Mouse (Mus musculus): ENCODE results near the gene Glyr1. TPM values are rescaled to one million over a fixed set of nuclear protein-coding genes. Genes with fewer than 3 reads are reported as not detected.

Glyr1 gene
- polyA plus RNA-seq, 1 experiment from 2014 or later = 67.7 TPM

DNA sequence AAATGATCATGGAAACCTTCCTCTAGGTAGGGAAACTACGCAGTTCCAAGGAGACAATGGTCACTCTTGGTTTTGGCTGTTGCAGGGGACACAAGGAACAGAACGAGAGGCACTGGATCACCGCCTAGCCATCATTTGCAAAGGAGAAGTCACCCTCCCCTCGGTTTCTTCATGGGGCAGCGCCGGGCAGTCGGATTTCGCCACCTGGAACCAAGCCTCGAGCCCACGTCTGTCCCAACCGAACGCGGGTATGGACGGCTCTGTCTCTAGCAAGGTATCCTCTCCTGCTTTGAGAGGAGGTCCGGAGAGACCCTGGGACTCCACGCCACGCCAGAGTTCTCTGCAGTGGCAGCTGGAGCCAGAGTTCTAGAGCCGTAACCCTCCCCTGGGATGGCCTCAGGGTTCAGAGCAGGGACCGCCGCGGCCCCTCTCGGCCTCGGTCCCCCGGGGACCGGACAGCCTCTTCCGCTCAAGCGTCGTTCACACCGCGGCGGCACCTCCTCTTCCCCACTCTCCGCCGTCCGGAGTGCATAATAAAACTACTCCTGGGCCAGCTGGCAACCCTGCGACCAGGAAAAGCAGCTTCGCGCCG, 385 bp downstream of the Glyr1 start:
- no peaks in the 10 kb centered on the region for H3K9me3 ChIP-seq (replicated peaks)
- peak overlapping the region; percentile 95 for H3K9ac ChIP-seq
- H3K4me2 ChIP-seq = peak overlapping the region; percentile 84
- H3K4me1 ChIP-seq = peaks cover 36% of the 10 kb centered on the region
- peak overlapping the region; percentile 99 for H3K4me3 ChIP-seq
- peak overlapping the region; percentile 86 for H3K27ac ChIP-seq
- no peaks in the 10 kb centered on the region for H3K27me3 ChIP-seq (replicated peaks)
- under 1% methylated on average over 38 of the region's 38 CpGs for WGBS (ENCODE audit: insufficient replicate concordance)
- ATAC-seq = peak; percentile 53
- H3K36me3 ChIP-seq = peaks cover 52% of the 10 kb centered on the region

DNA sequence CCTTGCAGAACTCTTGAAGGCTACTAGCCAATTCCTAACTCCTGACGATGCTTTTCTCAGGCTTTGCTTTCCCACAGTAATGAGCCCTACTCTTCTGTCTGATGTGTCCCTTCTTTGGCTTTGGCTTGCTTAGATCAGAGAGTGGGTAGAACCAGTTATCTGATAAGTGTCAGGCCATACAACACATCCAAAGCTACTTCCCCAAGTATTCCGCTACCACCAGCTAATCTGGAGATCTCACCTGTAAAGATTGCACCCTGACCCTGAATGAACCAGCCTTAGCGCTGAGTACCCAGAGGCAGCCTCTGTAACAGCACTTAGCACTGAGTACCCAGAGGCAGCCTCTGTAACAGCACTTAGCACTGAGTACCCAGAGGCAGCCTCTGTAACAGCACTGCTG, 4.3 kb downstream of the Glyr1 start:
- 90% methylated on average over 3 of the region's 3 CpGs for WGBS (ENCODE audit: insufficient replicate concordance)

DNA sequence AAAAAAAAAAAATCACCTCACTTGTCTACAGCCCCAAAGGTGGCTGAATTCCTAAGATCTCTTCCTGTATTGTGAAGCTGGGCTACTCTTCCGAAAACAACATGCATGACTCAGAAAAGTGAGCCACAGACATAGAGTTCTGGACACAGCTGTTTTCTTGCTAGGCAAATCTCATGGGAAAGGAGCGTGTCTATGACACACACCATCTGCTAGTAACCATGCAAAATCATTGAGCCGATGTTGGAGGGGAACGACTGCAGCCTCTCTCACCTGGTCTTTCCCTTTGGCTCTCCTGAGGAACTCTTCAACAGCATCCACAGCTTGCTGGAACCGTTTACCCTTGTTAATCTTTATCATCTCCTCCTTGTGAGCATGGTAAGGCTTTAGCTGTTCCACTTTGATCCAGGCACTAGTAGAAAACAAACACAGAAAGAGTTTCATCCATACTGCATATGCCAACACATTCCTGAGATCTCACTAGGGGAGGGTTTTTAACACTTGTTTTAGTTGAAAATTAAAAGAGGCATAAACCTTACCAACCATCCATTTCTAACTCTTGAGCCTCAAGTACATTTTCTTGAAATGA, 12.9 kb downstream of the Glyr1 start:
- ATAC-seq = no peak
- H3K4me2 ChIP-seq = no peak overlapping the region
- peaks cover 99% of the 10 kb centered on the region for H3K36me3 ChIP-seq
- H3K9ac ChIP-seq = no peak overlapping the region
- H3K9me3 ChIP-seq (replicated peaks) = no peaks in the 10 kb centered on the region
- no peak overlapping the region for H3K27ac ChIP-seq
- 85% methylated on average over 5 of the region's 5 CpGs for WGBS (ENCODE audit: insufficient replicate concordance)
- H3K27me3 ChIP-seq (replicated peaks) = no peaks in the 10 kb centered on the region
- no peak overlapping the region for H3K4me3 ChIP-seq
- H3K4me1 ChIP-seq = no peaks in the 10 kb centered on the region

More for the DNA sequence above, 4.3 kb downstream of the Glyr1 start:
- Histone ChIP-seq H3K4me2 (no peak overlapping the region), H3K9ac (no peak overlapping the region), H3K4me3 (no peak overlapping the region), H3K27me3 (replicated peaks) (no peaks in the 10 kb centered on the region), H3K4me1 (peaks cover 19% of the 10 kb centered on the region), H3K9me3 (replicated peaks) (no peaks in the 10 kb centered on the region), H3K27ac (no peak overlapping the region), H3K36me3 (peaks cover 75% of the 10 kb centered on the region)
- ATAC-seq = no peak

DNA sequence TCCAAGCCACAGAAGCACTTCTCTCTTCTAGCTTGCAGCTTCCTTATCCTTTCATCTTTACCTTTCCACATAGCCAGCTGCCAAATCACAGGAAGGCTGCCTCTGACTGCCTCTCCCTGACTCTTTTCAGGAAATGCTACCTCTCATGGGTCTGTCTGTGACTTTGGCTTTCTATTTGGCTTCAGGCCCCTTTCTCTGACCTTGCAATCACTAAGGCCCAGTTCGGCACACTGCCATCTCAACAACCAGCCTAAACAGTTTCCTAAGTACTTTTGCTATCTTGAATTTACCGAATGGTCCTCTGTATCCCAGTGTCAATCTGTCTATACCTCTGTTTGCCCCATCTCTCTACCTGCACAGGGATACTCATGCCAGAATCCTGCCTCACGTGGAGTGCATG, 14.1 kb downstream of the Glyr1 start:
- 84% methylated on average over 3 of the region's 3 CpGs for WGBS (ENCODE audit: insufficient replicate concordance)
- no peak overlapping the region for H3K27ac ChIP-seq
- H3K9ac ChIP-seq = no peak overlapping the region
- no peak overlapping the region for H3K4me2 ChIP-seq
- peaks cover 99% of the 10 kb centered on the region for H3K36me3 ChIP-seq
- H3K27me3 ChIP-seq (replicated peaks) = no peaks in the 10 kb centered on the region
- no peaks in the 10 kb centered on the region for H3K9me3 ChIP-seq (replicated peaks)
- ATAC-seq = no peak
- no peak overlapping the region for H3K4me3 ChIP-seq
- H3K4me1 ChIP-seq = no peaks in the 10 kb centered on the region

DNA sequence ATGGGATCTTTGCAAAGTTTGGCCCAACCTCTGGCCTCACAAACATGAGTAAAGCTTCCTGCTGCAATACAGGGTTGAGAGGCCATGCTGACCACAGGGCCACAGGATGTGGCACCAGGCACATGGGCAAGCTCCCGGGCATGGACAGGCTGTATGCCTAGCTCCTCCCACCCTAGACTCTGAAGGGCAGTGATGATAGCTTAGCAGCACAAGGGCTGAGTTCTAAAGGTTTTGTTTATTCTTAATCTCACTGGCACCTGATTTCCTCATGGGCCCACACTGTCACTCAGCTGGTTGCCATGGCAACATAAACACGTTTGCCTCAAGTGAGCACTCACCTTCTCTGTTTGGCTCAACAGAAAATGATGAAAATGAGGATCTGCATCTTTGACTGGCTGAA, 19.8 kb downstream of the Glyr1 start:
- no peak overlapping the region for H3K27ac ChIP-seq
- ATAC-seq = no peak

DNA sequence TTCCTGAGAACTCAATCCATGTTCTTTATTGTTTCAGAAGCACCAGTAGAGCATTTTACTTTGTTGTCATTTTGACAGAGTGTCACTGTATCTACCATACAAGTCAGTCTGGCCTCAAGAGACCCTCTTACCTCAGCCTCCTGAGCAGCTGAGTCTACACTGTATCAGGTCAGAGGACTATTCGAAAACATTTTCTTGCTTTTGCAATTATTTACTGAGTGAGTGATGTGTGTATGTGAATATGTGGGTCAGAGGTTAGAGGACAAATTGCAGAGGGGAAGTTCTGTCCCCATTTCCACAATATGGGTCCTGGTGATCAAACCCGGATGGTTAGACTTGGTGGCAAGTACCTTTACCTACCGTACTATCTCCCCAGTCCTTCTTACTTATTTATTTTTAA, 25.6 kb downstream of the Glyr1 start:
- H3K27ac ChIP-seq = no peak overlapping the region
- ATAC-seq = no peak

More for the DNA sequence above, 19.8 kb downstream of the Glyr1 start:
- Histone ChIP-seq H3K4me1 (no peaks in the 10 kb centered on the region), H3K9ac (no peak overlapping the region), H3K9me3 (replicated peaks) (no peaks in the 10 kb centered on the region), H3K36me3 (peaks cover 99% of the 10 kb centered on the region), H3K4me2 (no peak overlapping the region), H3K27me3 (replicated peaks) (no peaks in the 10 kb centered on the region), H3K4me3 (no peak overlapping the region)
- 52% methylated on average over 2 of the region's 2 CpGs for WGBS (ENCODE audit: insufficient replicate concordance)

DNA sequence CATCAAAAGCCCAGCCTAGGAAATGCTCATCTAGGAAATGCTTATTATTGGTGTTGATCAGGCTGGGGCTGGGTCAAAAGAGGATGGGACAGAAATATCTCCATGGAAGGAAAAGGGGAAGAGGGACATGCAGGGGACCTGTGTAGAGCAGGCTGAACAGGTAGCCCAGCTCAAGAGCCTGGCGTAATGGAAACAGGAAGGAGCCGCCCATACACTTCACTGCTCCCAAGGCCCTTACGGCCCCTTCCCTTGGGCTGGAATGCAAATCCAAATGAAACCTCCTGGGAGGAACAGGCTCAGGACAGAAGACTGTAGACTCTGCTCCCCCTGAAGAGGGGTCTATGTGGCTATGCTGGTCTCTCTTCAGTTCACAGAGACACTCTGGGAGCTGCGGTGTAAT, 35.1 kb downstream of the Glyr1 start:
- peaks cover 39% of the 10 kb centered on the region for H3K4me1 ChIP-seq
- peak overlapping the region; percentile 36; the same call in 1 of the 2 replicates for H3K27ac ChIP-seq
- WGBS (ENCODE audit: insufficient replicate concordance) = 84% methylated on average over 4 of the region's 4 CpGs
- H3K4me3 ChIP-seq = no peak overlapping the region
- no peak overlapping the region for H3K4me2 ChIP-seq
- no peak overlapping the region for H3K9ac ChIP-seq
- no peaks in the 10 kb centered on the region for H3K9me3 ChIP-seq (replicated peaks)
- H3K36me3 ChIP-seq = peaks cover 62% of the 10 kb centered on the region
- peaks cover 13% of the 10 kb centered on the region; the same call in 1 of the 2 replicates for H3K27me3 ChIP-seq (replicated peaks)
- no peak for ATAC-seq

More for the DNA sequence above, 25.6 kb downstream of the Glyr1 start:
- Histone ChIP-seq H3K4me2 (no peak overlapping the region), H3K27me3 (replicated peaks) (no peaks in the 10 kb centered on the region), H3K9ac (no peak overlapping the region), H3K4me3 (no peak overlapping the region), H3K4me1 (no peaks in the 10 kb centered on the region), H3K9me3 (replicated peaks) (no peaks in the 10 kb centered on the region), H3K36me3 (peaks cover 98% of the 10 kb centered on the region)
- WGBS (ENCODE audit: insufficient replicate concordance) = 94% methylated on average over 3 of the region's 3 CpGs

DNA sequence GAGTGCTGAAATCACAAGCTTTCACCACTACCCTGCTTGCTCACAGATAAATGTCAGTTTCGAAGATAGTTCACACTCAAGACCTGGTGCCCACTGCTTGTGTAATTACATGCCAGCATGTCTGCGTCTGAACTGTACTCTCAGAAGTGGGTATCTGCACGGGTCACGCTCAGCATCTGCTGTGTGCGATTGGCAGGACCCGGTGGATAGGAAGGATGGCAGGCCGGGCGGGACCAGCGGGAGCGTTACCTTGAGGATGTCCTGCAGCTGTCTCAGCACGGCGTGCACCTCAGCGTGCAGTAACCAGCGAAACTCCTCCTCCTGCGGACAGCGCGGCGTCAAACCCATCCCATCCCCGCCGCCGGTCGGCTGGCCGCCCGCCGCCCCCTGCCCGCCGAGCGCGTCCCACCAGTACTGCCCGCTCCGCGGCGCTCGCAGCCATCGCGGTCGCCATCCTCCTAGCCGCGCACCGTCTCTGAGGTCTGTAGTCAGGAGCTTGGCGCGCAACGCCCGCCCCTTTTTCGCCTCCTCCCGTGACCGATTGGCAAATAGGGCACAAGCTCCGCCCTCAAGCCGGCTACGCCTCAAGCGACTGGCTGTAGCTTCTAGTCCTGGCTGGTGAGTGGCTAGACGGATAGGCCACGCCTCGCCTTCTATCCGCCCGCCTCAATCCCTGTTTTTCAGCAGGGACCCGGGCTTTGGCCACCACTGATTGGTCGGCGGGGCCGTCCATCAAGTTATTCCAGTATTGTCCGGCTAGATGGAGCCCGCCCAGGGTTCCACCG, 36.4 kb downstream of the Glyr1 start, which contains the start of gene Rogdi:
Gene Rogdi (minus strand): TSS at position 500 of the 785 bp plus-strand sequence.
- Histone ChIP-seq H3K9me3 (replicated peaks) (no peaks in the 10 kb centered on the region), H3K4me1 (peaks cover 44% of the 10 kb centered on the region), H3K27me3 (replicated peaks) (peaks cover 20% of the 10 kb centered on the region; the same call in 1 of the 2 replicates), H3K27ac (peak within 1 kb of the TSS; percentile 63), H3K4me2 (peak within 1 kb of the TSS; percentile 91), H3K4me3 (peak within 1 kb of the TSS; percentile 72), H3K36me3 (peaks cover 53% of the 10 kb centered on the region), H3K9ac (peak within 1 kb of the TSS; percentile 69)
- under 1% methylated on average over 51 of the region's 63 CpGs for WGBS (ENCODE audit: insufficient replicate concordance)
- ATAC-seq = peak; percentile 92

DNA sequence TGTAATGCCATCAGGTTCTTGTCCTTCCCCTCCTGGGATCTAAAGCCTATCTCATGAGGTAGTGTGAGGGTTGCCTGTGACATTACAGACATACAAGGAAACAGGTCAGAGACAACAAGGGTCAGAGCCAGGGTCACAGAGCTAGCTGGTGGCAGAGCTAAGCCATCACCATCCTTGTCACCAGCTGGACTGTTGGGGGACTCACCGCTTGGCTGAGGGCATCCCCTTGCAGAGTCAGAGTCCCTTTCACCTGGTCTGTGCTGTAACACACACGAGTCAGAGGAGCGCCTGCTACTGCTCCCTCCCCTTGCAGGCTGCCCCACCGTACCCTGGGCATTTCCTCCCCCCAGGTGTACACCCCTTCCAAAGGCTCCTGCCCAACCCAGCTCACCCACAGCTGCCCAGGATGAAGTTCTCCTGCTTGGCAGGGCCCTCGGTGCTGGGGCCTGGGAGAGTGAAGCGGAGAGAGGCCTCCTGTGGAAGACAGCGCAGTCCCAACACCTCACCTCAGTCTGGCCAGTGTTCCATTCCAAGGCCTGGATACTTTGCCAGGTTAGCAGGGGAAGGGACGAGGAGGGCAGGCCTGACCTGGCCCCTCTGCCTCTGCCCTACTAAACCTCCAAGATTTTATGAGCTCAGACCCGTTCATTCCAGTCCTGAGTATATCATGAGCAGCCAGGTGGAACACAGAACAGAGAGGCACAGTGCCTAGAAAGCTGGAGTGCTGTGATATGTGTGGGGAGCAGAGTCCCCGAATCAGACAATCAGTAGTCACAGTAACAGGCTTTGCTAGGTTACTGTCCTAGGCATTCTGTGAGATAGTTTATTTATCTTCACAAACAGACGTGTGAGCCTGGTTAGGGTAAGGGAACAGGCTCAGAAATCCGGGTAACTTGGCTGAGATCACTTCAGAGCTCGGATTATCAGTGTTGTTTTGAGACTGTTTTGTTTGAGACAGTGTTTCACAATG, 37.3 kb downstream of the Glyr1 start:
- H3K9me3 ChIP-seq (replicated peaks) = no peaks in the 10 kb centered on the region
- H3K27me3 ChIP-seq (replicated peaks) = peaks cover 20% of the 10 kb centered on the region; the same call in 1 of the 2 replicates
- WGBS (ENCODE audit: insufficient replicate concordance) = 38% methylated on average over 13 of the region's 13 CpGs
- H3K36me3 ChIP-seq = peaks cover 47% of the 10 kb centered on the region
- H3K4me3 ChIP-seq = peak overlapping the region; percentile 72
- peak overlapping the region; percentile 63 for H3K27ac ChIP-seq
- peak overlapping the region; percentile 69 for H3K9ac ChIP-seq
- H3K4me1 ChIP-seq = peaks cover 50% of the 10 kb centered on the region
- peak overlapping the region; percentile 91 for H3K4me2 ChIP-seq
- ATAC-seq = peak; percentile 64

DNA sequence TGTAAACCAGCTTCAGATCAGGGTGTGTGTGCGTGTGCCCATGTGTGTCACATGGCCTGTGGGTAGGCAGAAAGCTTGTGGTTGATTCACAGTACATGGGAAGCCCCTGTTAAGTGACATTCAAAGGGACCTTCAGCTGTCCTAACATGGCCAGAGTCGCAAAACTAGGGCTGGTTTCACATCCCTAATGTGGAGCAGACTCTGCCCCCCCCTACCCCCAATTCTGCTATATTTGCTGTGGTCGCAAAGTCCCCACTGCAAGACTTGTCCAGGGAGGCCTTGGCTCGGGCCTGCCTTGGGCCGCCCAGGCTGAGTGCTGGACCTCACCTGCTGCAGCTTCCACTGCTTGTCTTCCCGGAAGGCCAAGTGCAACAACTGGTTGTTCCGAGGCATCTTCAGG, 38.4 kb downstream of the Glyr1 start:
- ATAC-seq = no peak
- Histone ChIP-seq H3K27ac (no peak overlapping the region), H3K4me3 (no peak overlapping the region), H3K36me3 (peaks cover 36% of the 10 kb centered on the region), H3K9ac (no peak overlapping the region), H3K4me2 (peak overlapping the region; percentile 91), H3K27me3 (replicated peaks) (peaks cover 20% of the 10 kb centered on the region; the same call in 1 of the 2 replicates), H3K4me1 (peaks cover 50% of the 10 kb centered on the region), H3K9me3 (replicated peaks) (no peaks in the 10 kb centered on the region)
- 50% methylated on average over 7 of the region's 7 CpGs for WGBS (ENCODE audit: insufficient replicate concordance)

DNA sequence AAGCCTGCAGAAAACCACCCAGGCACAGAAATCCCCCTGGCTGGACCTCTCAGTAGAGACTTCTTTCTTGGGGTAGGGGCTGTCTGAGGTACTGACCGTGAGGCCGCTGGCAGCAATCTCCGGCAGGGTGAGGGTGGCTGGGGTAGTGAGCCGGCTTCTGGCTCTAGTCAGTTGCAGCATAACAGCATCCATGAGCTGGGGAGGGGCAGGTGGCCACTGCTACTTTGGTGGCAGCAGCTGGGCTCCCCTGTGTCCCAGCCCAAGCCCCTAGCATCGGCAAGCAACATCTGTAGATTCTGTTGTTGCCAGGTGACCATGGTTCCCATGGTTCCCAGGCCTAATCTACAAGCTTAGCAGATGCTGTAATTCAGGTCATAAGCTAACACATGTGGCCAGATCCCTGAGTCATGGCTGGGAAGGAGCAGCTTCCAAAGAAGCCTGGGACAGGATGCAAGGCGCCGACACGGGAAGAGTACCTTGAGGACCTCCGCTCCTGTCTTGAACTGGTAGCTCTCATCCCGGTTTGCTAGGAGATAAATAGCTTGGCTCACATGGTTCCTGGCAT, 39.2 kb downstream of the Glyr1 start:
- peaks cover 28% of the 10 kb centered on the region for H3K36me3 ChIP-seq
- peak overlapping the region; percentile 28; the same call in 1 of the 2 replicates for H3K27ac ChIP-seq
- no peak overlapping the region for H3K4me2 ChIP-seq

More for the DNA sequence above, 39.2 kb downstream of the Glyr1 start:
- peaks cover 20% of the 10 kb centered on the region; the same call in 1 of the 2 replicates for H3K27me3 ChIP-seq (replicated peaks)
- peaks cover 50% of the 10 kb centered on the region for H3K4me1 ChIP-seq
- 80% methylated on average over 10 of the region's 10 CpGs for WGBS (ENCODE audit: insufficient replicate concordance)
- H3K9ac ChIP-seq = no peak overlapping the region
- H3K9me3 ChIP-seq (replicated peaks) = no peaks in the 10 kb centered on the region
- H3K4me3 ChIP-seq = no peak overlapping the region
- no peak for ATAC-seq

Data from liver, embryonic 12.5 days (tissue).